Mouse (Mus musculus) brain, adult 2 months (tissue): ENCODE measurements around the gene Rdm1.

Experiments used
- DNase-seq: peaks from one replicate; pipeline ENCODE4 v3.0.0; 2011; ENCODE audit warnings: low read depth, low spot score

The Rdm1 gene

GRCm38 (mm10) chr11:101680634-101681325 lies 53.8 kb downstream of the Rdm1 start:
- DNase-seq: no peak

DNA sequence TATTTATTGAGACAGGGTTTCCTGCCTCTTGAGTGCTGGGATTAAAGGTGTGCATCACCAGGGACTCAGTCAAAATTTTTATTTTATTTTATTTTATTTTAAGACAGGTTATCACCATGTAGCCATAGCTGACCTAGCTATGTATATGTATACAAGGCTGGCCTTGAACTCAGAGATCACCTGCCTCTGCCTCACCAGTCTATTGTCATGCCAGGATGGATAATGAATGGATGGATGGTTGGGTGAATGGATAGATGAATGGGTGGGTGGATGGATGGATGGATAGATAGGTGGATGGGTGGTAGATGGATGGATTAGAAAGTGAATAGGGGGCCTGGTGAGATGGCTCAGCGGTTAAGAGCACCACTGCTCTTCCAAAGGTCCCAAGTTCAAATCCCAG lies 55.0 kb downstream of the Rdm1 start:
- DNase-seq: no peak

DNA sequence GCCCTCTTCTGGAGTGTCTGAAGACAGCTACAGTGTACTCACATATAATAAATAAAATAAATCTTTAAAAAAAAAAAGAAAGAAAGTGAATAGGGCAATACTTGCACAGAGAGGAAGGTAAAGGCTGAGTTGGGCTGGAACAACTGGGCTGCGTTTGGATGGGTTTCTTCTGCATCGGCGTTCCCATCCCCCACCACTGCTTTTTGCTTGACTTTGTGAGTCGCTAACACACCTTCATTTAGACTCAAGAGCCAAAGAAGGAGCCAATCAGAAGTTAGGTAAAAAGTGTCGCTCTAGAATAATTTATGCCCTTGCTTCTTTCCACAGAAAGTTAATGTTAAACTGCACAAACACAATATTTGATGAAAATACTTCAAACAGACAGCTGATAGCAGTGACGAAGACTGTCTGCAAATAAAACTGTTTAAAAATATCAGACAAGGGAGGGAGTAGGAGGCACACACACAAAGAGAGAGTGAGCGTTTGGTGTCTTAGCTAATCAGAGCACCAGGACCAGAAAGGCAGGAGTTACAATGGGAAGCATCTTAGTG lies 55.5 kb downstream of the Rdm1 start:
- no peak for DNase-seq
